Mouse (Mus musculus) embryonic facial prominence, embryonic 15.5 days (tissue): ENCODE measurements at regions not wholly inside any gene's neighbourhood (a gene's known extent, or its start where the extent isn't known, plus 50 kb on each side); places are given as distances from the start of the nearest gene placed in this dataset.

ENCODE experiments used
- ATAC-seq: fragments of 200-750 bp; cut with Nextera tagmentation; 2 replicates; pipeline ENCODE4 v1.8.0; 2017; ENCODE audit warnings: low read depth, moderate TSS enrichment; ENCODE audit not compliant: insufficient number of reproducible peaks, low FRiP score, low TSS enrichment
- H3K27ac ChIP-seq: fragments of 300-500 bp; sonication (generic); replicated peaks from 2 replicates; pipeline ENCODE4 v1.5.1; 2015; ENCODE audit warnings: mild to moderate bottlenecking, inconsistent platforms
- H3K27me3 ChIP-seq: fragments of 300-500 bp; sonication (generic); 2 replicates; pipeline ENCODE4 v1.6.1; 2015; ENCODE audit warnings: inconsistent platforms
- H3K36me3 ChIP-seq: fragments of 300-500 bp; sonication (generic); 2 replicates; pipeline ENCODE4 v1.6.1; 2015; ENCODE audit warnings: mild to moderate bottlenecking, inconsistent platforms
- H3K4me1 ChIP-seq: fragments of 300-500 bp; sonication (generic); 2 replicates; pipeline ENCODE4 v1.6.1; 2015; ENCODE audit warnings: inconsistent platforms
- H3K4me2 ChIP-seq: fragments of 300-500 bp; sonication (generic); replicated peaks from 2 replicates; pipeline ENCODE4 v1.6.1; 2015; ENCODE audit warnings: mild to moderate bottlenecking, inconsistent platforms
- H3K4me3 ChIP-seq: fragments of 300-500 bp; sonication (generic); replicated peaks from 2 replicates; pipeline ENCODE4 v1.5.1; 2015; ENCODE audit warnings: mild to moderate bottlenecking, inconsistent platforms
- H3K9ac ChIP-seq: fragments of 300-500 bp; sonication (generic); 2 replicates; pipeline ENCODE4 v1.6.1; 2015; ENCODE audit warnings: inconsistent platforms
- H3K9me3 ChIP-seq: fragments of 300-500 bp; sonication (generic); replicated peaks from 2 replicates; pipeline ENCODE4 v1.6.1; 2016; ENCODE audit warnings: inconsistent platforms
- WGBS: fragments of 180-500 bp; shearing (Covaris S2); methylation state at CpG from one replicate; pipeline ENCODE4 v1.1.7; 2015; 5-methylcytosine and 5-hydroxymethylcytosine counted together

- Histone ChIP-seq H3K36me3 (no peaks in the 10 kb centered on the region), H3K27ac (no peak overlapping the region), H3K4me3 (no peak overlapping the region), H3K27me3 (no peaks in the 10 kb centered on the region), H3K4me1 (no peaks in the 10 kb centered on the region), H3K9ac (no peak overlapping the region), H3K9me3 (no peaks in the 10 kb centered on the region), H3K4me2 (no peak overlapping the region)
- ATAC-seq, result no peak
- 52% methylated on average over 2 of the region's 2 CpGs for WGBS
Measured at GRCm38 (mm10) chr12:16122353-16123127, 305.8 kb upstream of the Trib2 start.

GRCm38 (mm10) chr12:16121787-16122186 is 305.1 kb upstream of the Trib2 start:
- ATAC-seq, result no peak
- no peaks in the 10 kb centered on the region for H3K36me3 ChIP-seq
- no peak overlapping the region for H3K27ac ChIP-seq
- 69% methylated on average over 6 of the region's 6 CpGs for WGBS
- no peak overlapping the region for H3K4me2 ChIP-seq
- no peaks in the 10 kb centered on the region for H3K9me3 ChIP-seq
- H3K4me3 ChIP-seq, result no peak overlapping the region
- no peaks in the 10 kb centered on the region for H3K27me3 ChIP-seq
- no peak overlapping the region for H3K9ac ChIP-seq
- no peaks in the 10 kb centered on the region for H3K4me1 ChIP-seq

- Histone ChIP-seq H3K36me3 (no peaks in the 10 kb centered on the region), H3K4me1 (no peaks in the 10 kb centered on the region), H3K9ac (no peak overlapping the region), H3K27me3 (no peaks in the 10 kb centered on the region), H3K9me3 (no peaks in the 10 kb centered on the region), H3K27ac (no peak overlapping the region), H3K4me3 (no peak overlapping the region), H3K4me2 (no peak overlapping the region)
- no peak for ATAC-seq
Measured at GRCm38 (mm10) chr12:16118710-16119109, 302.0 kb upstream of the Trib2 start.

- no peak overlapping the region for H3K27ac ChIP-seq
- no peak overlapping the region for H3K4me2 ChIP-seq
- H3K9me3 ChIP-seq, result no peaks in the 10 kb centered on the region
- H3K36me3 ChIP-seq, result no peaks in the 10 kb centered on the region
- WGBS, result 49% methylated on average over 7 of the region's 7 CpGs
- peak; percentile 29; the same call in 1 of the 2 replicates for ATAC-seq
- H3K4me3 ChIP-seq, result no peak overlapping the region
- no peak overlapping the region for H3K9ac ChIP-seq
- no peaks in the 10 kb centered on the region for H3K27me3 ChIP-seq
- no peaks in the 10 kb centered on the region for H3K4me1 ChIP-seq
Measured at GRCm38 (mm10) chr12:16106946-16107345, 290.2 kb upstream of the Trib2 start.

- H3K4me2 ChIP-seq, result no peak overlapping the region
- H3K9me3 ChIP-seq, result no peaks in the 10 kb centered on the region
- no peaks in the 10 kb centered on the region for H3K27me3 ChIP-seq
- 75% methylated on average over 7 of the region's 7 CpGs for WGBS
- H3K36me3 ChIP-seq, result no peaks in the 10 kb centered on the region
- no peak overlapping the region for H3K27ac ChIP-seq
- H3K4me1 ChIP-seq, result no peaks in the 10 kb centered on the region
- H3K4me3 ChIP-seq, result no peak overlapping the region
- no peak for ATAC-seq
- no peak overlapping the region for H3K9ac ChIP-seq
Measured at GRCm38 (mm10) chr12:16098840-16099239, 282.1 kb upstream of the Trib2 start.

- no peaks in the 10 kb centered on the region for H3K9me3 ChIP-seq
- H3K4me1 ChIP-seq, result no peaks in the 10 kb centered on the region
- whole genome bisulfite sequencing, result 78% methylated on average over 3 of the region's 3 CpGs
- no peaks in the 10 kb centered on the region for H3K27me3 ChIP-seq
- H3K27ac ChIP-seq, result no peak overlapping the region
- H3K4me2 ChIP-seq, result no peak overlapping the region
- ATAC-seq, result no peak
- H3K4me3 ChIP-seq, result no peak overlapping the region
- H3K36me3 ChIP-seq, result no peaks in the 10 kb centered on the region
- H3K9ac ChIP-seq, result no peak overlapping the region
Measured at GRCm38 (mm10) chr12:16092643-16093042, 275.9 kb upstream of the Trib2 start.

- Histone ChIP-seq H3K36me3 (no peaks in the 10 kb centered on the region), H3K9me3 (no peaks in the 10 kb centered on the region), H3K9ac (no peak overlapping the region), H3K27ac (no peak overlapping the region), H3K4me3 (no peak overlapping the region), H3K4me2 (no peak overlapping the region), H3K27me3 (no peaks in the 10 kb centered on the region), H3K4me1 (no peaks in the 10 kb centered on the region)
- no peak for ATAC-seq
- 41% methylated on average over 6 of the region's 6 CpGs for WGBS
Measured at GRCm38 (mm10) chr12:16091336-16091735, 274.6 kb upstream of the Trib2 start.

GRCm38 (mm10) chr12:16083176-16083575 is 266.5 kb upstream of the Trib2 start:
- no peak for ATAC-seq
- WGBS, result 43% methylated on average over 1 of the region's 1 CpGs
- no peak overlapping the region for H3K4me2 ChIP-seq
- no peak overlapping the region for H3K9ac ChIP-seq
- no peaks in the 10 kb centered on the region for H3K27me3 ChIP-seq
- H3K36me3 ChIP-seq, result no peaks in the 10 kb centered on the region
- no peak overlapping the region for H3K27ac ChIP-seq
- no peak overlapping the region for H3K4me3 ChIP-seq
- H3K9me3 ChIP-seq, result no peaks in the 10 kb centered on the region
- H3K4me1 ChIP-seq, result no peaks in the 10 kb centered on the region

- Histone ChIP-seq H3K9ac (no peak overlapping the region), H3K36me3 (no peaks in the 10 kb centered on the region), H3K4me1 (no peaks in the 10 kb centered on the region), H3K4me2 (no peak overlapping the region), H3K27me3 (no peaks in the 10 kb centered on the region), H3K4me3 (no peak overlapping the region), H3K9me3 (no peaks in the 10 kb centered on the region), H3K27ac (no peak overlapping the region)
- 92% methylated on average over 1 of the region's 1 CpGs for WGBS
- no peak for ATAC-seq
Measured at GRCm38 (mm10) chr12:16077215-16077614, 260.5 kb upstream of the Trib2 start.

GRCm38 (mm10) chr12:16075962-16076361 is 259.2 kb upstream of the Trib2 start:
- ATAC-seq, result no peak
- no peak overlapping the region for H3K4me3 ChIP-seq
- no peak overlapping the region for H3K9ac ChIP-seq
- WGBS, result 49% methylated on average over 2 of the region's 2 CpGs
- no peak overlapping the region for H3K27ac ChIP-seq
- H3K9me3 ChIP-seq, result no peaks in the 10 kb centered on the region
- H3K27me3 ChIP-seq, result no peaks in the 10 kb centered on the region
- H3K4me2 ChIP-seq, result no peak overlapping the region
- H3K4me1 ChIP-seq, result no peaks in the 10 kb centered on the region
- no peaks in the 10 kb centered on the region for H3K36me3 ChIP-seq

- Histone ChIP-seq H3K27me3 (no peaks in the 10 kb centered on the region), H3K36me3 (no peaks in the 10 kb centered on the region), H3K4me1 (no peaks in the 10 kb centered on the region), H3K4me2 (no peak overlapping the region), H3K27ac (no peak overlapping the region), H3K4me3 (no peak overlapping the region), H3K9ac (no peak overlapping the region), H3K9me3 (no peaks in the 10 kb centered on the region)
- ATAC-seq, result no peak
- WGBS, result 69% methylated on average over 13 of the region's 13 CpGs
Measured at GRCm38 (mm10) chr12:16068940-16069339, 252.2 kb upstream of the Trib2 start.

- no peak overlapping the region for H3K27ac ChIP-seq
- 82% methylated on average over 7 of the region's 7 CpGs for WGBS
Measured at GRCm38 (mm10) chr12:16062689-16063088, 246.0 kb upstream of the Trib2 start.

More at GRCm38 (mm10) chr12:16062689-16063088, 246.0 kb upstream of the Trib2 start:
- H3K4me2 ChIP-seq, result no peak overlapping the region
- H3K4me1 ChIP-seq, result no peaks in the 10 kb centered on the region
- no peaks in the 10 kb centered on the region for H3K36me3 ChIP-seq
- H3K27me3 ChIP-seq, result no peaks in the 10 kb centered on the region
- H3K9me3 ChIP-seq, result no peaks in the 10 kb centered on the region
- no peak overlapping the region for H3K9ac ChIP-seq
- ATAC-seq, result no peak
- H3K4me3 ChIP-seq, result no peak overlapping the region
